Mouse (Mus musculus) mature B cell (primary cell): ENCODE measurements around the gene Hoxd4.

Experiments used
- in situ Hi-C: fragments of 300-500 bp; cut with MboI; formaldehyde crosslinking; loops from 2 replicates; pipeline ENCODE4 v1.14.3; 2019

Gene Hoxd4

GRCm38 (mm10) chr2:74691995-74692807 is 19.5 kb upstream of the Hoxd4 start:
- in situ Hi-C loops, result no loop called here

- in situ Hi-C loops, result no loop called here
Observed at GRCm38 (mm10) chr2:74692808-74693431, 18.8 kb upstream of the Hoxd4 start.

- in situ Hi-C loops, result no loop called here
Observed at GRCm38 (mm10) chr2:74693432-74693827, 18.3 kb upstream of the Hoxd4 start.

GRCm38 (mm10) chr2:74694066-74694465 is 17.7 kb upstream of the Hoxd4 start:
- in situ Hi-C loops, result no loop called here

GRCm38 (mm10) chr2:74695383-74695782 is 16.3 kb upstream of the Hoxd4 start:
- in situ Hi-C loops, result no loop called here

- in situ Hi-C loops, result no loop called here
Observed at GRCm38 (mm10) chr2:74695813-74696430, 15.8 kb upstream of the Hoxd4 start.

GRCm38 (mm10) chr2:74696442-74697335 is 15.0 kb upstream of the Hoxd4 start:
- in situ Hi-C loops, result no loop called here

GRCm38 (mm10) chr2:74697567-74698121 is 14.1 kb upstream of the Hoxd4 start, which contains the start of gene Hoxd9:
Hoxd9 (plus strand) TSS chr2:74697727.
- in situ Hi-C loops, result no loop called here

GRCm38 (mm10) chr2:74698201-74699052 is 13.3 kb upstream of the Hoxd4 start:
- in situ Hi-C loops, result no loop called here

- in situ Hi-C loops, result no loop called here
Observed at GRCm38 (mm10) chr2:74699053-74699430, 12.7 kb upstream of the Hoxd4 start.

GRCm38 (mm10) chr2:74699664-74700545 is 11.8 kb upstream of the Hoxd4 start:
- in situ Hi-C loops, result loop anchor here (25.0 kb wide), 1 partner anchor 887 kb away; no protein-coding TSS in a partner anchor

GRCm38 (mm10) chr2:74700546-74701112 is 11.1 kb upstream of the Hoxd4 start:
- in situ Hi-C loops, result loop anchor here (25.0 kb wide), 1 partner anchor 887 kb away; no protein-coding TSS in a partner anchor

- in situ Hi-C loops, result loop anchor here (25.0 kb wide), 1 partner anchor 885 kb away; no protein-coding TSS in a partner anchor
Observed at GRCm38 (mm10) chr2:74701949-74702819, 9.5 kb upstream of the Hoxd4 start.

GRCm38 (mm10) chr2:74702820-74703219 is 8.9 kb upstream of the Hoxd4 start:
- in situ Hi-C loops, result loop anchor here (25.0 kb wide), 1 partner anchor 884 kb away; no protein-coding TSS in a partner anchor

GRCm38 (mm10) chr2:74703317-74703716 is 8.4 kb upstream of the Hoxd4 start:
- in situ Hi-C loops, result loop anchor here (25.0 kb wide), 1 partner anchor 884 kb away; no protein-coding TSS in a partner anchor

GRCm38 (mm10) chr2:74703720-74704392 is 7.9 kb upstream of the Hoxd4 start:
- in situ Hi-C loops, result loop anchor here (25.0 kb wide), 1 partner anchor 883 kb away; no protein-coding TSS in a partner anchor

- in situ Hi-C loops, result loop anchor here (25.0 kb wide), 1 partner anchor 883 kb away; no protein-coding TSS in a partner anchor
Observed at GRCm38 (mm10) chr2:74704393-74704998, 7.2 kb upstream of the Hoxd4 start, which contains the start of gene Hoxd8. Hoxd8 (plus strand) TSS chr2:74704615.
